Mouse (Mus musculus): ENCODE data around the gene Fgf6.
A peak's percentile ranks its signal among the peaks of the same experiment; 100 is the strongest.

Fgf6 gene

DNA sequence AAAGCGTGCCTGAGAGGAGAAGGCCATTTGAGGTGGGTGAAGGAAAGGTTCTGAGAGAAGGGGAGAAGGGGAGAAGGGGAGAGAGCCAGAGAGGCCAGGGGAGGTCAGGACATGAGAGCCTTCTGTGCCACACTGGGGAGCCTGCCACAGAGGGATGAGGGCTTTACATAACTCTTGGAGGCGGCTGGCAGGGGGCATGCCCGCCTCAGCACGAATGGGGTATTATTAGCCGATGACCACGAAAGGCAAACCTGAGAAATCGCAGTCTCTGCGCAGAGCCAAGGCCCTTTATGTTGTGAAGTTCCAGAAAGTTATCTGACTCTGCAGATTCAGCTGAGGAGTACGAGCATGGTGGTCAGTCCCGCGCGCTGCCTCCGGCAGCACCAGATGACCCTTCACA, 5.4 kb upstream of the Fgf6 start:
- H3K9me3 ChIP-seq (ENCODE audit: low read length), result peaks cover 5% of the 10 kb centered on the region; the same call in 1 of the 2 replicates
- H3K36me3 ChIP-seq (ENCODE audit: insufficient read depth, low read length), result no peaks in the 10 kb centered on the region
- no peak overlapping the region for H3K4me3 ChIP-seq (replicated peaks; ENCODE audit: low read length)
- peaks cover 41% of the 10 kb centered on the region for H3K27me3 ChIP-seq (ENCODE audit: insufficient read depth, low read length)
- TF ChIP-seq NANOG (IDR thresholded peaks at IDR 0.05; ENCODE audit: borderline replicate concordance, low read length), result no peak
- TF ChIP-seq CTCF (conservative IDR thresholded peaks at IDR 0.05; ENCODE audit: low read length), result no peak
- no peak for TF ChIP-seq POU5F1 (IDR thresholded peaks at IDR 0.05; ENCODE audit: borderline replicate concordance, low read length)
- H3K4me1 ChIP-seq (replicated peaks; ENCODE audit: low read depth, low read length), result peaks cover 19% of the 10 kb centered on the region

DNA sequence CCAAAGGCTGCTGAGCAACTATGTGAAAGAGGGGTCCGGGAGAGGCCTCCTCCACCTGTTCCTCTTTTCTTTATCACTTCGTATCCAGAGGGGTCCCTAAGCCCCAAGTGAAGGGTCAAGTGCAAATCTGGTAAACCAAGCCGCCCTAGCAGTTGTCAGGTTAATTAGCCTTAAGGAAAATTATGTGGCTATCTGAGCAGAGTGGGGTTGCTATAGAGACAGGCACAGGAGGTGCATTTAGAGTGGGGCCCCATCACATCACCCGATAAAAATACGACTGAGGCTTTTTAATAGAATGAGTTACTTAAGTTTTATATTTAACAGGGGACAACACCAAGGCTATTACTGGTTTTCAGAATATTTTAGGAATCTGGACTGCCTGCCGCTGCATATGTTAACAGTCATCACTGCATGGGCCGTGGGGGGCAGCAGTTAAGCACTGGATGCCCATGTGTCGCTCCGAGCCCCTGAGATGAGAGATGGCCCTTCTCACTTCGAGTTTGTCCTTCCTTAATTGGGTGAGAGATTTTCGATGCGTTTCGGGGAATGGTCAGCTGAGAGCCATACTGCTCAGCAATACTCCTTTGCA, 3.3 kb upstream of the Fgf6 start:
- Histone ChIP-seq H3K27me3 (ENCODE audit: insufficient read depth, low read length) (peaks cover 61% of the 10 kb centered on the region), H3K4me1 (replicated peaks; ENCODE audit: low read depth, low read length) (no peaks in the 10 kb centered on the region; the same call in 1 of the 2 replicates), H3K9me3 (ENCODE audit: low read length) (no peaks in the 10 kb centered on the region), H3K4me3 (replicated peaks; ENCODE audit: low read length) (no peak overlapping the region), H3K36me3 (ENCODE audit: insufficient read depth, low read length) (no peaks in the 10 kb centered on the region)
- TF ChIP-seq CTCF (conservative IDR thresholded peaks at IDR 0.05; ENCODE audit: low read length) (no peak), POU5F1 (IDR thresholded peaks at IDR 0.05; ENCODE audit: borderline replicate concordance, low read length) (no peak), NANOG (IDR thresholded peaks at IDR 0.05; ENCODE audit: borderline replicate concordance, low read length) (no peak)

DNA sequence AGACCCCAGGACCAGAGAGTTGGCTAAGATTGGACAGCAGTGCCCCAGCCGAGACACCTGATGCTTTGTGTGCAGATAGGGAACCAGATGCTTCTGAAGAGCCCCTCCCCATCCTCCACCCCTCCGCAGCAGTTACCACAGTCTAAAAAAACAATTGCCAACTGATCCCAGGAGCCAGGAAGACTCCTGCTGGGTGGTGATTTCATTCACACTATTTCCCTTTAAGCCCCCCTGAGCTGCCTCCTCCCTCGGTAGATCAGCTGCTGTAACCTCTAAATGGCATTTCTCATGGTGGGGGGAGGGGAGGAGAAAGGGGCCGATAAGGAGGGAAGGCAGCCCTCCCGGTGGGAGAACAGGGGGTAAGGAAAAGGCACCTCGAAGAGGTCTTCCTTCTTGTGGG, 3.9 kb downstream of the Fgf6 start:
- no peaks in the 10 kb centered on the region for H3K9me3 ChIP-seq (ENCODE audit: low read length)
- peak overlapping the region; percentile 37; the same call in 1 of the 2 replicates for H3K4me3 ChIP-seq (replicated peaks; ENCODE audit: low read length)
- peaks cover 34% of the 10 kb centered on the region for H3K4me1 ChIP-seq (replicated peaks; ENCODE audit: low read depth, low read length)
- TF ChIP-seq POU5F1 (IDR thresholded peaks at IDR 0.05; ENCODE audit: borderline replicate concordance, low read length) (no peak), NANOG (IDR thresholded peaks at IDR 0.05; ENCODE audit: borderline replicate concordance, low read length) (peak; percentile 19; the same call in 1 of the 2 replicates)
- H3K27me3 ChIP-seq (ENCODE audit: insufficient read depth, low read length), result peaks cover 96% of the 10 kb centered on the region
- no peaks in the 10 kb centered on the region for H3K36me3 ChIP-seq (ENCODE audit: insufficient read depth, low read length)

DNA sequence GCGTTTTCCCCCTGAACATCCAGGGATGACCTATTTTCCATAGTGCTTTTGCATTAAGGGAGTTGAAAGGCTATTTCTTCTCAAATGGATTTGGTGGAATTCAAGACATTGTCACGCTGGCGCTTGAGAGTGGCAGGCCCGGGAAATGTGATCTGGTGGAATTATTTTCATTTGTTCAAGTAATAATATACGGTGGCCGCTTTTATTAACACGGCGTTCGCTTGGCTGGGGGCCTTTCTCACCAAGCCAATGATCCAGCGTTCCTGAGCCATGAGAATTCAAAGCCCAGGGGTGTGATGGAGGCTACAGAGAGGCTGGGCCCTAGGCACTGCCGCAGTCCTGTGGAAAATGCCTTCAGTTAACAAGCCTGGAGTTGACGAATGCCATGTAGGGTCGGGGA, 5.0 kb downstream of the Fgf6 start:
- peaks cover 96% of the 10 kb centered on the region for H3K27me3 ChIP-seq (ENCODE audit: insufficient read depth, low read length)

DNA sequence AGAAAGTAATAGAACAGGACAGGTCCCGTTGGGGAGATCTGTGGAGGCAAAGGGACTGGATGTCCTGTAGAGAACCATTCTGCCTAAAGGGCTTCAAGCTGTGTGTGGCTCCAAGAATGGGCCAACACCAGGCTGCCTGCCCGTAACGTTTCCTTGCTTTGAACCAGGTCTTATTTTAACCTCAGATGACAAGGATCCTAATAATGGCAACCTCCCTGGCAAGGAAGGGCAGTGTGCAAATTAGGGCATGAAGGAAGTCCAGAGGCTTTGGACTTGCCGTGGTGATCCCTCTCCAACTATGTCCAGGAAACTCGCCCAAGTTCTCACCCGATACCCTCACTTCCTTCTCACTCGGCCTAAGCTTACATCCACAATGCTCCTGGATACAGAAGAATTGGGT, 9.4 kb downstream of the Fgf6 start:
- Histone ChIP-seq H3K4me3 (replicated peaks; ENCODE audit: low read length) (no peak overlapping the region), H3K36me3 (ENCODE audit: insufficient read depth, low read length) (no peaks in the 10 kb centered on the region), H3K27me3 (ENCODE audit: insufficient read depth, low read length) (peaks cover 90% of the 10 kb centered on the region), H3K9me3 (ENCODE audit: low read length) (no peaks in the 10 kb centered on the region), H3K4me1 (replicated peaks; ENCODE audit: low read depth, low read length) (peaks cover 20% of the 10 kb centered on the region)
- TF ChIP-seq POU5F1 (IDR thresholded peaks at IDR 0.05; ENCODE audit: borderline replicate concordance, low read length) (no peak), CTCF (conservative IDR thresholded peaks at IDR 0.05; ENCODE audit: low read length) (no peak), NANOG (IDR thresholded peaks at IDR 0.05; ENCODE audit: borderline replicate concordance, low read length) (no peak)

More for the DNA sequence above, 5.0 kb downstream of the Fgf6 start:
- peak overlapping the region; percentile 43 for H3K4me3 ChIP-seq (replicated peaks; ENCODE audit: low read length)
- peaks cover 34% of the 10 kb centered on the region for H3K4me1 ChIP-seq (replicated peaks; ENCODE audit: low read depth, low read length)
- TF ChIP-seq POU5F1 (IDR thresholded peaks at IDR 0.05; ENCODE audit: borderline replicate concordance, low read length), result no peak
- TF ChIP-seq NANOG (IDR thresholded peaks at IDR 0.05; ENCODE audit: borderline replicate concordance, low read length), result no peak
- no peak for TF ChIP-seq CTCF (conservative IDR thresholded peaks at IDR 0.05; ENCODE audit: low read length)
- H3K36me3 ChIP-seq (ENCODE audit: insufficient read depth, low read length), result no peaks in the 10 kb centered on the region
- no peaks in the 10 kb centered on the region for H3K9me3 ChIP-seq (ENCODE audit: low read length)

DNA sequence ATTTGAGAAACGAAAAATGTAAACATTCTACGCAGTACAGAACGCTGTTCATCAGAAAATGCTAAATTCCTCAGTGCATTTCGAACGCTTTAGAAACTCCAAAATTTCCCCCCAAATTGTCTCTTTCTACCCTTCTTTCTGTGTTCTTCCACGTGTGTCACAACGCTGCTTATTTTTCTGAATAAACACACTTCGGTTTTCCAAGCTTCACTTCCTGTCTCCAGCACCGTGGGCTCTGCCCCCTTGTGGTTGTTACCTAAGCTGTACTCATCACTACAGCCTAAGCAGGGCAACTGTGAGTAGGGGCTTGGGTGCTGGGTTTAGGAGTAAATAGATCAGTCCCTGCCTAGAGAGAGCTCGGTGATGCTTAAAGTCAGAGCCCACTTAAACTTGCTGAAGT, 19.4 kb downstream of the Fgf6 start:
- Histone ChIP-seq H3K27me3 (ENCODE audit: insufficient read depth, low read length) (peaks cover 6% of the 10 kb centered on the region), H3K4me3 (replicated peaks; ENCODE audit: low read length) (no peak overlapping the region), H3K36me3 (ENCODE audit: insufficient read depth, low read length) (no peaks in the 10 kb centered on the region), H3K9me3 (ENCODE audit: low read length) (no peaks in the 10 kb centered on the region), H3K4me1 (replicated peaks; ENCODE audit: low read depth, low read length) (peaks cover 11% of the 10 kb centered on the region)
- TF ChIP-seq POU5F1 (IDR thresholded peaks at IDR 0.05; ENCODE audit: borderline replicate concordance, low read length) (no peak), CTCF (conservative IDR thresholded peaks at IDR 0.05; ENCODE audit: low read length) (peak; percentile 53), NANOG (IDR thresholded peaks at IDR 0.05; ENCODE audit: borderline replicate concordance, low read length) (no peak)

DNA sequence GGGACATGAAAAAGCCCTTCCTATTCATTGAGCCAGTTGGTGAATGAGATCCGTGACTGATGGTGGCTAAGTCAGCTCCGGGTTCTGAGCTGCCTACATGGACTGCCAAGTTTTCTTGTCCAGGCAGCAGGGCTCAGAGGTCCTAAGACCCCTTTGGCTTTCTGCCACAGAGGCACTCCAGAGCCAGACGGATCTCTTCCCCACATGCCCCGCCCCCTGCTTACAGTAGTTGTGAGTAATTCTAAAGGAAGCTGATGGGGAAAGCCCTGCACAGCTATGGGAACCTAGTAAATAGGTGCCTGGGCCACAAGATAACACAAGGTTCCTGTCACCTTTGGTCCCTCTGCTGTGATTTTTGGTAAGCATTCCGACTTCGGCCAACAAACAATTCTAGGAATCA, 29.5 kb downstream of the Fgf6 start:
- H3K4me3 ChIP-seq (replicated peaks; ENCODE audit: low read length), result no peak overlapping the region
- H3K4me1 ChIP-seq (replicated peaks; ENCODE audit: low read depth, low read length), result no peaks in the 10 kb centered on the region
- no peaks in the 10 kb centered on the region for H3K9me3 ChIP-seq (ENCODE audit: low read length)
- peaks cover 3% of the 10 kb centered on the region; the same call in 1 of the 2 replicates for H3K27me3 ChIP-seq (ENCODE audit: insufficient read depth, low read length)
- TF ChIP-seq NANOG (IDR thresholded peaks at IDR 0.05; ENCODE audit: borderline replicate concordance, low read length) (no peak), CTCF (conservative IDR thresholded peaks at IDR 0.05; ENCODE audit: low read length) (no peak), POU5F1 (IDR thresholded peaks at IDR 0.05; ENCODE audit: borderline replicate concordance, low read length) (no peak)
- no peaks in the 10 kb centered on the region for H3K36me3 ChIP-seq (ENCODE audit: insufficient read depth, low read length)

DNA sequence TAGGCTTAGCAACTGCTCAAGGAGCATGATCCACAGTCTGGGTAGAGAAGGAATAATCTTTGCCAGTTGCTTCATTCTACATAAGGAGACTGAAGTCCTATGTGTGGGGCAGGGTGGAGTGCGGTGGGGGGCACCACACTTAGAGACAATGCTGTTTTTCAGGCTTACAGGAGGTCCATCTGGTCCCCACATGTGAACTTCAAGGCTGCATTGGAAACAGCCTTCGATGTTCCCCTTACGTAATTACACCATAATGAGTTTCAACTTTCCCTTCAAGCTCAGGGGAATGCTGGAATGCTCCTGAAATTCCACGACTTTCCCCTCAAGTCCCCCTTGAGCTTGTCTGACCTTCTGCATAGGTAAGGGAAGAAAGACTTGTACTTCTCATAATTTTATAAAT, 35.5 kb downstream of the Fgf6 start:
- no peaks in the 10 kb centered on the region for H3K36me3 ChIP-seq (ENCODE audit: insufficient read depth, low read length)
- no peaks in the 10 kb centered on the region for H3K9me3 ChIP-seq (ENCODE audit: low read length)
- peaks cover 6% of the 10 kb centered on the region; the same call in 1 of the 2 replicates for H3K27me3 ChIP-seq (ENCODE audit: insufficient read depth, low read length)
- no peaks in the 10 kb centered on the region for H3K4me1 ChIP-seq (replicated peaks; ENCODE audit: low read depth, low read length)
- no peak overlapping the region for H3K4me3 ChIP-seq (replicated peaks; ENCODE audit: low read length)
- TF ChIP-seq CTCF (conservative IDR thresholded peaks at IDR 0.05; ENCODE audit: low read length) (no peak), NANOG (IDR thresholded peaks at IDR 0.05; ENCODE audit: borderline replicate concordance, low read length) (no peak), POU5F1 (IDR thresholded peaks at IDR 0.05; ENCODE audit: borderline replicate concordance, low read length) (no peak)

Measured in E14TG2a.4 (cell line).